Comparison of ENCODE assay signal across 10 mouse cellular contexts in the genomic region with DNA sequence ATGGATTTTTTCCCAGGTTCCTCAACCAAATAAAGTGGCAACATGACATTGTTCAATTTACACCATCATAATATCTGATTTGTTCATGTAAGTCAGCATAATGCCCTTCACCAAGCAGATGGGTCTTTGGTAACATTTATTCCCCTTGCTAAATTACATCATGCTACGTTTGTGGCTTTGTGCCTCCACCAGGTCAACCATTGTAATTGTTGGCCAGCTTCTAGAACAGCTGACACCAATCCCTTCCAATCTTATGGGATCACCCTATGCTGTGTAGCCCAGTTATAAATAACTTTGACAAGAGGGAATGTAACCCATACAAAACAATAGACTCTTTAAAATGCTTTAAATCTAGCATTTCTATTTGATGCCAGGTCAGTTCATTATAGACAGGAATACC.
"Had no signal": no experiment of that assay in that cellular context is flagged by ENCODE, and none has a peak within 500 bp of the region (broad histone marks: within the 10 kb centered on the region; RNA-seq: fewer than 3 reads in every experiment).

No protein-coding gene starts in this region.

- DNase-seq: lung, adult 18-20 months; lung, embryonic 14.5 days; lung, postnatal 10 days; lung, postnatal 4 days; right cerebral cortex, postnatal 25 days; right cerebral cortex, postnatal 4 days; spleen, adult 18-20 months; thymus, adult 18-20 months; thymus, postnatal 14 days; thymus, postnatal 36 days had no signal
